Mouse (Mus musculus): Measurements from ENCODE around the gene Fopnl. TPM values are rescaled to one million over a fixed set of nuclear protein-coding genes. Genes with fewer than 3 reads are reported as not detected.

The Fopnl gene
- polyA plus RNA-seq, 1 experiment from 2014 or later, result 45.1 TPM

DNA sequence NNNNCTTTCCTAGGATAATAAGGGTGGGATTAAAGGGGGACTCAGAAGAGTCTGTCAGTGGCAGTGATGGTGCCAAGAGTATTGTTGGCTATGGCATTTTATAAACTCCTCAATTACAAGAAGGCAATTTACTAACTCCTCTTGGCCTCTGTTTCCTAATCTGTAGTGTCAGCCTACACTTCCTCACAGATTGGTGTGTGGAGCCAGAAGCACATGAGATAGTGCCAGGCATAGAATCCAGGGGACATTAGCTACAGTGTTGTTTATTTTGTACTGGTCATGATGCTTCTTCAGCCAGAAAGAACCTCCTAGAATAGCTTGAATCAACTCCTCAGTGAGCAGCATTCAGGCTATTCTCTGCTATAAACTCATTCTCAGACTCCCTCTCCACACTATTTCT, 34.4 kb upstream of the Fopnl start:
- no peak for TF ChIP-seq CTCF (IDR thresholded peaks at IDR 0.05; ENCODE audit: low read depth)
- ATAC-seq, result no peak
- no peaks in the 10 kb centered on the region for H3K27me3 ChIP-seq (ENCODE audit: insufficient read depth, low read length)
- H3K9me3 ChIP-seq (ENCODE audit: low read length), result no peaks in the 10 kb centered on the region
- no peak overlapping the region for H3K4me3 ChIP-seq (ENCODE audit: low read depth, low read length)
- H3K9ac ChIP-seq (replicated peaks), result no peak overlapping the region
- no peak overlapping the region for H3K27ac ChIP-seq (ENCODE audit: low read depth)
- no peak overlapping the region for H3K4me2 ChIP-seq (ENCODE audit: low read depth, low read length)
- no peaks in the 10 kb centered on the region for H3K36me3 ChIP-seq (replicated peaks; ENCODE audit: insufficient read depth, low read length)
- peaks cover 7% of the 10 kb centered on the region; the same call in 1 of the 2 replicates for H3K4me1 ChIP-seq (ENCODE audit: insufficient read depth)
- no peak for DNase-seq

- Histone ChIP-seq H3K27ac (ENCODE audit: low read depth) (no peak overlapping the region), H3K9ac (replicated peaks) (no peak overlapping the region), H3K4me2 (ENCODE audit: low read depth, low read length) (no peak overlapping the region), H3K4me1 (ENCODE audit: insufficient read depth) (no peaks in the 10 kb centered on the region), H3K36me3 (replicated peaks; ENCODE audit: insufficient read depth, low read length) (no peaks in the 10 kb centered on the region), H3K4me3 (ENCODE audit: low read depth, low read length) (no peak overlapping the region), H3K9me3 (ENCODE audit: low read length) (no peaks in the 10 kb centered on the region), H3K27me3 (ENCODE audit: insufficient read depth, low read length) (no peaks in the 10 kb centered on the region)
- ATAC-seq, result no peak
- TF ChIP-seq EP300 (IDR thresholded peaks at IDR 0.05; ENCODE audit: low read depth), result no peak
- no peak for TF ChIP-seq CTCF (IDR thresholded peaks at IDR 0.05; ENCODE audit: low read depth)
- 57% methylated on average over 3 of the region's 3 CpGs for WGBS (ENCODE audit: insufficient replicate concordance)
- no peak for DNase-seq
Observed at GRCm38 (mm10) chr16:14344967-14345366, 27.8 kb upstream of the Fopnl start.

GRCm38 (mm10) chr16:14328156-14328555, 11.0 kb upstream of the Fopnl start:
- 63% methylated on average over 1 of the region's 1 CpGs for WGBS (ENCODE audit: insufficient replicate concordance)
- H3K9ac ChIP-seq (replicated peaks), result no peak overlapping the region
- ATAC-seq, result no peak
- H3K27me3 ChIP-seq (ENCODE audit: insufficient read depth, low read length), result no peaks in the 10 kb centered on the region
- TF ChIP-seq CTCF (IDR thresholded peaks at IDR 0.05; ENCODE audit: low read depth) (no peak), EP300 (IDR thresholded peaks at IDR 0.05; ENCODE audit: low read depth) (no peak)
- H3K4me2 ChIP-seq (ENCODE audit: low read depth, low read length), result no peak overlapping the region
- DNase-seq, result no peak
- no peaks in the 10 kb centered on the region for H3K36me3 ChIP-seq (replicated peaks; ENCODE audit: insufficient read depth, low read length)
- no peaks in the 10 kb centered on the region for H3K9me3 ChIP-seq (ENCODE audit: low read length)
- no peaks in the 10 kb centered on the region for H3K4me1 ChIP-seq (ENCODE audit: insufficient read depth)
- H3K4me3 ChIP-seq (ENCODE audit: low read depth, low read length), result no peak overlapping the region
- H3K27ac ChIP-seq (ENCODE audit: low read depth), result no peak overlapping the region

GRCm38 (mm10) chr16:14320494-14320893, 3.3 kb upstream of the Fopnl start:
- Histone ChIP-seq H3K27ac (ENCODE audit: low read depth) (no peak overlapping the region), H3K36me3 (replicated peaks; ENCODE audit: insufficient read depth, low read length) (no peaks in the 10 kb centered on the region), H3K4me3 (ENCODE audit: low read depth, low read length) (no peak overlapping the region), H3K27me3 (ENCODE audit: insufficient read depth, low read length) (no peaks in the 10 kb centered on the region), H3K9me3 (ENCODE audit: low read length) (no peaks in the 10 kb centered on the region), H3K4me2 (ENCODE audit: low read depth, low read length) (no peak overlapping the region), H3K9ac (replicated peaks) (no peak overlapping the region), H3K4me1 (ENCODE audit: insufficient read depth) (peaks cover 13% of the 10 kb centered on the region)
- 55% methylated on average over 1 of the region's 1 CpGs for WGBS (ENCODE audit: insufficient replicate concordance)
- ATAC-seq, result no peak
- TF ChIP-seq EP300 (IDR thresholded peaks at IDR 0.05; ENCODE audit: low read depth) (no peak), CTCF (IDR thresholded peaks at IDR 0.05; ENCODE audit: low read depth) (no peak)
- DNase-seq, result no peak

- no peak for ATAC-seq
- Histone ChIP-seq H3K27ac (ENCODE audit: low read depth) (no peak overlapping the region), H3K4me3 (ENCODE audit: low read depth, low read length) (no peak overlapping the region), H3K9ac (replicated peaks) (no peak overlapping the region), H3K4me1 (ENCODE audit: insufficient read depth) (peaks cover 13% of the 10 kb centered on the region), H3K9me3 (ENCODE audit: low read length) (no peaks in the 10 kb centered on the region), H3K36me3 (replicated peaks; ENCODE audit: insufficient read depth, low read length) (no peaks in the 10 kb centered on the region), H3K27me3 (ENCODE audit: insufficient read depth, low read length) (no peaks in the 10 kb centered on the region), H3K4me2 (ENCODE audit: low read depth, low read length) (no peak overlapping the region)
- WGBS (ENCODE audit: insufficient replicate concordance), result 77% methylated on average over 3 of the region's 3 CpGs
- DNase-seq, result no peak
- no peak for TF ChIP-seq EP300 (IDR thresholded peaks at IDR 0.05; ENCODE audit: low read depth)
- TF ChIP-seq CTCF (IDR thresholded peaks at IDR 0.05; ENCODE audit: low read depth), result no peak
Observed at GRCm38 (mm10) chr16:14319681-14320080, 2.5 kb upstream of the Fopnl start.

GRCm38 (mm10) chr16:14312914-14313313, 4.3 kb downstream of the Fopnl start:
- ATAC-seq (no peak), DNase-seq (no peak)
- TF ChIP-seq CTCF (IDR thresholded peaks at IDR 0.05; ENCODE audit: low read depth) (no peak), EP300 (IDR thresholded peaks at IDR 0.05; ENCODE audit: low read depth) (no peak)
- Histone ChIP-seq H3K4me2 (ENCODE audit: low read depth, low read length) (no peak overlapping the region), H3K27ac (ENCODE audit: low read depth) (no peak overlapping the region), H3K4me3 (ENCODE audit: low read depth, low read length) (no peak overlapping the region), H3K9me3 (ENCODE audit: low read length) (no peaks in the 10 kb centered on the region), H3K4me1 (ENCODE audit: insufficient read depth) (peaks cover 16% of the 10 kb centered on the region), H3K9ac (replicated peaks) (no peak overlapping the region), H3K36me3 (replicated peaks; ENCODE audit: insufficient read depth, low read length) (peaks cover 23% of the 10 kb centered on the region), H3K27me3 (ENCODE audit: insufficient read depth, low read length) (no peaks in the 10 kb centered on the region)
- WGBS (ENCODE audit: insufficient replicate concordance), result 90% methylated on average over 7 of the region's 7 CpGs

- ATAC-seq (no peak), DNase-seq (peak; percentile 63)
- H3K27me3 ChIP-seq (ENCODE audit: insufficient read depth, low read length), result no peaks in the 10 kb centered on the region
- peaks cover 29% of the 10 kb centered on the region for H3K36me3 ChIP-seq (replicated peaks; ENCODE audit: insufficient read depth, low read length)
- H3K4me2 ChIP-seq (ENCODE audit: low read depth, low read length), result no peak overlapping the region
- H3K4me1 ChIP-seq (ENCODE audit: insufficient read depth), result peaks cover 11% of the 10 kb centered on the region
- no peak overlapping the region for H3K9ac ChIP-seq (replicated peaks)
- WGBS (ENCODE audit: insufficient replicate concordance), result 51% methylated on average over 6 of the region's 6 CpGs
- no peak overlapping the region for H3K4me3 ChIP-seq (ENCODE audit: low read depth, low read length)
- H3K9me3 ChIP-seq (ENCODE audit: low read length), result no peaks in the 10 kb centered on the region
- H3K27ac ChIP-seq (ENCODE audit: low read depth), result no peak overlapping the region
- TF ChIP-seq CTCF (IDR thresholded peaks at IDR 0.05; ENCODE audit: low read depth) (peak; percentile 90), EP300 (IDR thresholded peaks at IDR 0.05; ENCODE audit: low read depth) (no peak)
Observed at GRCm38 (mm10) chr16:14311371-14311770, 5.8 kb downstream of the Fopnl start.

All from liver, postnatal 0 days (tissue).